Mouse (Mus musculus) ES-Bruce4 (cell line): ENCODE data around the gene Col18a1.

Source experiments
- EP300 ChIP-seq: IDR thresholded peaks from 2 replicates; pipeline ENCODE4 v1.6.1; 2011; ENCODE audit warnings: low read depth, low read length; ENCODE audit not compliant: insufficient read depth
- POLR2A ChIP-seq: IDR thresholded peaks from one replicate; pipeline ENCODE4 v1.8.1; 2011; ENCODE audit warnings: low read length; ENCODE audit not compliant: insufficient read depth

GRCm38 (mm10) chr10:77131536-77131935 lies 34.8 kb downstream of the Col18a1 start:
- TF ChIP-seq POLR2A (no peak), EP300 (no peak)
